21 mouse cellular contexts compared by ENCODE assay signal in the genomic region with DNA sequence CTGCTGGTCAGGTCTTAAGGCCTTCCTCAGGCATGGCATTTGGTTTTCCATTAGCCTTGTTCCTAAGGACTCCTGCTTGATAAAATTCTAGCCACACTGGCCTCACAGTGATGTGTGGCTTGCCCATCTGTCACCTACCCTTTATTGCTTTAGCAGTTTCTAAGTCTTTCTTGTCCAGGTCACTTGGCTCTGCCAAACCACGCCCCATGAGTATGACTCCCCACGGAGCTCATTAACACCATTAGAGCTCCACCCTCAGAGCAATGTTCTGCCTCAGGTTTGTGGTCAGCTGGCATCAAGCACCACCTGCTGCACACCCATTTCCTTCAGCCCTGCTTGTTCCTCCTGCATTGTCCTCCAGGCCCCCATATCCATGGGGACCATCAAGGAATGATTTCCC.
DNase-seq lines count a peak whose midpoint lies in the region; ATAC-seq lines count a peak whose summit lies in the region.
"Had no signal": no experiment of that assay in that cellular context is flagged by ENCODE, and none has a peak within 500 bp of the region (broad histone marks: within the 10 kb centered on the region; RNA-seq: fewer than 3 reads in every experiment).

No protein-coding gene starts in this region.

- no peak overlapping the region for H3K4me2 ChIP-seq in embryonic facial prominence, embryonic 15.5 days (replicated peaks)
- H3K4me2 ChIP-seq: kidney, embryonic 15.5 days; midbrain, embryonic 15.5 days had no signal

- H3K27ac ChIP-seq in embryonic facial prominence, embryonic 15.5 days (replicated peaks) = no peak overlapping the region
- H3K27ac ChIP-seq: heart, embryonic 10.5 days; kidney, embryonic 15.5 days; left cerebral cortex, adult 2 months; midbrain, embryonic 15.5 days; stomach, postnatal 0 days had no signal

- ATAC-seq in embryonic facial prominence, embryonic 15.5 days (ENCODE audit: insufficient number of reproducible peaks, low FRiP score, low TSS enrichment, low read depth) = peak; percentile 34; the same call in 1 of the 2 replicates
- ATAC-seq: hindbrain, embryonic 16.5 days; intestine, embryonic 16.5 days; midbrain, embryonic 15.5 days had no signal

- intact Hi-C loops in left cerebral cortex, postnatal 4 days (cut with DNase I) = no loop called here

- H3K27me3 ChIP-seq in embryonic facial prominence, embryonic 15.5 days = no peaks in the 10 kb centered on the region
- H3K27me3 ChIP-seq: kidney, embryonic 15.5 days; midbrain, embryonic 15.5 days had no signal

- no peak overlapping the region for H3K4me3 ChIP-seq in embryonic facial prominence, embryonic 15.5 days (replicated peaks)
- H3K4me3 ChIP-seq: heart, embryonic 10.5 days; kidney, embryonic 15.5 days; left cerebral cortex, adult 2 months; midbrain, embryonic 15.5 days had no signal

- no peaks in the 10 kb centered on the region for H3K9me3 ChIP-seq in embryonic facial prominence, embryonic 15.5 days (replicated peaks)
- H3K9me3 ChIP-seq: heart, embryonic 10.5 days; kidney, embryonic 15.5 days; midbrain, embryonic 15.5 days had no signal

- H3K4me1 ChIP-seq in embryonic facial prominence, embryonic 15.5 days = peaks cover 20% of the 10 kb centered on the region
- H3K4me1 ChIP-seq: kidney, embryonic 15.5 days had no signal

- no peak overlapping the region for H3K9ac ChIP-seq in embryonic facial prominence, embryonic 15.5 days
- H3K9ac ChIP-seq: kidney, embryonic 15.5 days; midbrain, embryonic 15.5 days had no signal

- H3K36me3 ChIP-seq in embryonic facial prominence, embryonic 15.5 days = no peaks in the 10 kb centered on the region
- H3K36me3 ChIP-seq: heart, embryonic 10.5 days; kidney, embryonic 15.5 days; midbrain, embryonic 15.5 days had no signal

- 86% methylated on average over 2 of the region's 2 CpGs for WGBS in embryonic facial prominence, embryonic 15.5 days

- DNase-seq in left cerebral cortex, postnatal 4 days = peak; percentile 56
- DNase-seq in left cerebral cortex, adult 11 months (ENCODE audit: low spot score) = no peak
- DNase-seq in cerebellum, adult 11 months = peak; percentile 32
- peak; percentile 70 for DNase-seq in cerebellum, adult 9-10 months
- no peak for DNase-seq in kidney, postnatal 25 days
- DNase-seq in ovary, adult 18-20 months (ENCODE audit: low spot score) = no peak
- DNase-seq: adrenal gland, postnatal 10 days; kidney, postnatal 4 days; layer of hippocampus, adult 9-11 months; lung, postnatal 4 days; right cerebral cortex, adult 18-20 months; thymus, adult 2 months; thymus, postnatal 4 days had no signal

Comparison
In these comparisons a context has a peak if more than half of its experiments do, and no peak if none do; other contexts are left out.
1. DNase-seq: peak in left cerebral cortex, postnatal 4 days (single experiment), cerebellum, adult 11 months (single experiment) and cerebellum, adult 9-10 months (single experiment); none in left cerebral cortex, adult 11 months (single experiment), kidney, postnatal 25 days (0 of 2) and ovary, adult 18-20 months (single experiment).